Mouse (Mus musculus) CH12.LX (cell line): ENCODE measurements around the gene Sctr.

Experiments
- CTCF ChIP-seq, 2 experiments: IDR thresholded peaks in 1 of 2; conservative IDR thresholded peaks in 1 of 2; 2 replicates each; pipeline ENCODE4 v1.5.1; 2011 to 2012; ENCODE audit warnings: low read depth in 2 of 2, low read length in 2 of 2, improper control_type of control experiment in 1 of 2, inconsistent platforms in 1 of 2, mild to moderate bottlenecking in 1 of 2, moderate library complexity in 1 of 2
- HCFC1 ChIP-seq: IDR thresholded peaks from 2 replicates; pipeline ENCODE4 v1.6.1; 2012; ENCODE audit warnings: low read depth, mild to moderate bottlenecking, inconsistent platforms, low read length, improper control_type of control experiment
- USF2 ChIP-seq: conservative IDR thresholded peaks from 2 replicates; pipeline ENCODE4 v1.6.1; 2011; ENCODE audit warnings: low read depth, low read length, improper control_type of control experiment

DNA sequence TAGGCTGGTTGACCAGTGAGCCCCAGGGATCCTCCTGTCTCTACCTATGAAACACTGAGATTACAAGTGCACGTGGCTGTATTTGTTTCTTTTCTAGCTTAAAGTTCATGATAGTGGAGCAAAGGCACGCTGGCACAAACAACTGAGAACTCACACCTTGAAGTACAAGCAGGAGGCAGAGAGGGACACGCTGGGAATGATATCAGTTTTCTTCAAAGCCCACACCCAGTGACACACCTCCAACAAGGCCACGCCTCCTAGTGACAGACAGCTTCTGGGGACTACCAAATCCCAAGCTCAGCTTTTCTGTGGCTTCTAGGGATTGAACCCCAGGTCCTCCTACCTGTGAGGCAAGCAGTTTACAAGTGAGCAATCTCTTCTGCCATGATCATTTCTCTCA is 33.6 kb upstream of the Sctr start:
- no peak for TF ChIP-seq USF2
- no peak for TF ChIP-seq CTCF (conservative IDR thresholded peaks at IDR 0.05 in 1 of 2, IDR thresholded peaks at IDR 0.05 in 1 of 2; ENCODE audit: low read depth in 2 of 2, low read length in 2 of 2)
- TF ChIP-seq HCFC1: no peak
